Mouse (Mus musculus) E14TG2a.4 (cell line): ENCODE data around the gene Fam53a.

ENCODE experiments used
- CTCF ChIP-seq: conservative IDR thresholded peaks from 2 replicates; pipeline ENCODE4 v1.5.1; 2014; ENCODE audit warnings: low read length
- NANOG ChIP-seq: IDR thresholded peaks from 2 replicates; pipeline ENCODE4 v1.6.1; 2014; ENCODE audit warnings: borderline replicate concordance, low read length, mixed read lengths

- TF ChIP-seq NANOG = no peak
- TF ChIP-seq CTCF = no peak
Observed at GRCm38 (mm10) chr5:33658664-33659050, 29.2 kb upstream of the Fam53a start.
